Mouse (Mus musculus): ENCODE data around the gene Ptov1.

Gene Ptov1

GRCm38 (mm10) chr7:44857905-44858304, 11.7 kb downstream of the Ptov1 start:
- DNase-seq: no peak

GRCm38 (mm10) chr7:44857042-44857552, 12.5 kb downstream of the Ptov1 start, which contains the start of gene Pnkp:
TSS of gene Pnkp (plus strand) at chr7:44857139.
- peak; percentile 89 for DNase-seq

- no peak for DNase-seq
These were observed 13.2 kb downstream of the Ptov1 start for GRCm38 (mm10) chr7:44856265-44856916.

- no peak for DNase-seq
These were observed 14.6 kb downstream of the Ptov1 start for GRCm38 (mm10) chr7:44855036-44855435.

DNA sequence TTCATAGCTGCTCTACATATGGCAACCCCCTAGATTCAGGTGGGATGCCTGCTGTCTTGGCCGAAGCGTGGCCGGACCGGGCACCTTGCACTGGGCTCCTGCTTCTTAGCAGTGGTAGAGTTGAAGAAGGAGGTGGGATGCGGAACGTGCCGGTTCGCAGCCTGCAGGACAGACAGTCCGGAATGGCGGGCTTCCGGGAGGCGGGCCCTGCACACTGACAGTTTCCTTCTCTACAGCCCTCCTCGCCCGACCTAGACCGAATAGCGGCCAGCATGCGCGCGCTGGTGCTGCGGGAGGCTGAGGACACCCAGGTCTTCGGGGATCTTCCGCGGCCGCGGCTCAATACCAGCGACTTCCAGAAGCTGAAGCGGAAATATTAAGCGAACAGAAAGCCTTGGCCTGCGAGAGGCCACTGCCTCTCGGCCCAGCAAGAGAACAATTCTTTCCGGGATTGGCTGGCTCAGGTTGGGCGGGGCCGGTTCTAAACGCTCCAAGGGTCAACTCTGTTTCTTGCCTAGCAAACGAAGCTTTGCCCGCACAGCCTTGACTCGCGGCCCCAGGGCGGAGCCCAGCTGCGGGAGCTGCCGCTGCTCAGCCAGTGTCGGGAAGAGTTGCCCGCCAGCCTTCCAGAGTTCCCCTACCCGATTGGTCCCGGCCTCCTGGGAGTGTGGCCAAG, 15.1 kb downstream of the Ptov1 start:
- DNase-seq: peak; percentile 97

GRCm38 (mm10) chr7:44853596-44854355, 15.8 kb downstream of the Ptov1 start:
- no peak for DNase-seq

DNA sequence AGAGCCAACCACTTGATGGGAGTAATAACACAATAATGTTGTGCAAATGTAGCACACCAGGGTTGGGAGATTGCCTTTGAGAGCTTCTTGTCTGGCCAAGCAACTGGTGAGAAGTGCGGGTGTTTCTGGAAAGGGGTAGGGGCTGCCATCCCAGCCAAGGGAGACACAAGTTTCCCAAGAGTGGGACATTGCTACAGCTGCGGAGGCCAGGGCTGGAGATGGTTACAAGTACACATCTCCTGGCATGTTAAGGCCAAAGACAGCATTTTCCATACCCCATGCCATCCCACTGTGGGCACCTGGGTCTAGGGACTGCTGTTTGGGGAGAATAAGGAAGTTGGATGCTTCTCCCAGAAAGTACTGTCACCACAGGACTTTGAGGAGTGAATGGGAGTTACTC, 16.5 kb downstream of the Ptov1 start:
- DNase-seq: no peak

DNA sequence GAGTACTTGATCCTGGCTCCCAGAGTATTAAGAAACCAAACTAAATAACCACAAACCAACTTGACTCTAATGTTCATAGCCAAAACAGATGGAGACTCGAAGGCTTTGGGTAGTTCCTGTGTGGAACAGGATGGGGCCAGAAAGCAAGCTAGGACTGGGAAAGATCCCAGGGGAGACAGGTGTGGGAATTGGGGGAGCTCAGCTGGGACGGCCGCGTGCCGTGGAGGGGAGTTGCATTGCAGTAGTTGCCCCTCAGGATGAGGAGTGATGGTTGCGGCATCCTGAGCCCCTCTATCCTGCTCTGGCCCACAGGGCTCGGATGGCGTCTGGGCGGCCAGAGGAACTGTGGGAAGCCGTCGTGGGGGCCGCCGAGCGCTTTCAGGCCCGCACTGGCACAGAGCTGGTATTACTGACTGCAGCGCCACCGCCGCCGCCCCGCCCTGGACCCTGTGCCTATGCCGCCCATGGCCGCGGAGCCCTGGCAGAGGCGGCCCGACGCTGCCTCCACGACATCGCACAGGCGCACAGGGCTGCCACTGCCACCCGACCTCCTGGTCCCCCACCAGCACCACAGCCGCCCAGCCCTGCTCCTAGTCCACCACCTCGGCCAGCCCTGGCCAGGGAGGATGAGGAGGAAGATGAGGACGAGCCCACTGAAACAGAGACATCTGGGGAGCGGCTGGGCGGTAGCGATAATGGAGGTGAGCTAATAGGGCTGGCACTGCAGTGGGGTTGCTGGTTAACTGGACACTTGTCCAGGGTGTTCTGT, 17.1 kb downstream of the Ptov1 start:
- DNase-seq: no peak

DNA sequence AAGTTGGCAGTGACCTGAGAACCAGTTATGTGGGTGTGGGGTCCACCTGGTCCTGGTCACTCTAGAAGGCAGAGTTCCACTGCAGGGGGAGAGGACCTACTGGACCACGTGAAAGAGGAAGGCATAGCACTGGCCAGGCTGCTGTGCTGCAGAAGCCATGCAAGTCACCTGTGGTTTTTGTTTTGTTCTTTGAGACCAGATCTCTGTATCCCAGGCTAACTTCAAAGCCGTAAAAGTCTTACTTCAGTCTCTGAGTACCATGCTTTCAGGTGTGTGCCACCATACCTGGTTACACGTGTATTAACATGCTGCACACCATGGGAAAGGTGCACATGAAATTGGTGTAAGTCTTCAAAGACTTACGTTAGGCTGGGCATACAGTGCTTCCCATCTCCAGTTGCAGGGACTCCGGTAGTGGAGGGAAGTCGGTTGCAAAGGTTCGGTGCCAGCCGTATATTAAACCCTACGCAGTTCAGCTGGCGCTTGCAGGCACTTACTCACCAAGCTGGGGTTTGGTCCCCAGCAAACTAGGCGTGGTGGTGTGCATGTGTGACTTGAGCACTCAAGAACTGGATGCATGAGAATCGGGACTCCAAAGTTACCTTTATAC, 17.9 kb downstream of the Ptov1 start:
- no peak for DNase-seq

DNA sequence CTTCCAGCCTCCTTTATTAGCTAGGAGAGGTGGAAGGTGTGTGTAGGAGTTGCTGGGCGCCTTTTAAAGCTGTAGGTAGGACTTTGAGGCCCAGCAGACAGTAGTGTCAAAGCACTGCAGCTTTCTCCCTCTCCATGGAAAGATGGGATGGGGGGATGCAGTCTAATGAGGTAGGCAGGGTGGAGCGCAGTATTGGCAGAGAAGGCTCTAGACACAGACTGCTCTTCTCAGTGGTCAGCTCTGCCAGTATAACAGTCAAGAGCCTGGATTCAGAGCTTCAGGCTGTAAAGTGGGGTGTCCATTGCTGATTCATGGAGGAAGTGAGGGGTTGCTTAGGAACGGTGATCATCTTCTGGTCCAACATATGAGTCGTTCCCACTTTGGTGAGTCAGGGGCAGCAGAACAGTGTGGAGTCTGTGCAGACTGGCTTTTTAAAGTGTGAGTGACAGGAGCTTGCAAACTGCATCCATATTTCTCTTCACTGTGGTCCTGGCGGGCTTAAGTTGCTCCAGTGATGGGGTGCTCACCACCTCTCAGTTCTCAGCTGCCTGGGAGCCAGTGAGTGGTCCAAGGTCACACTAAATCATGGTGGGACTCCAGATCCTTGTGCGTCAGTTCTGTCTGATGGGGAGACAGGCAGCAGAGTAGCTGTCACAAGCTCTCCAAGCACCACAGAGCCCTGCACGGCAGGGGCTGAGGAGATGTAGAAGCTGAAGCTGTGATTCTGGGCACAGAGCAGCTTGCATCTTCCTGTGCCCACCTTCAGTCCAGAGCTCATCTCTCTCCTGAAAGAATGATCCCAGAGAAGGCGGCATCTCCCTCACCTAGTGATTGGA, 18.6 kb downstream of the Ptov1 start:
- DNase-seq: no peak

DNA sequence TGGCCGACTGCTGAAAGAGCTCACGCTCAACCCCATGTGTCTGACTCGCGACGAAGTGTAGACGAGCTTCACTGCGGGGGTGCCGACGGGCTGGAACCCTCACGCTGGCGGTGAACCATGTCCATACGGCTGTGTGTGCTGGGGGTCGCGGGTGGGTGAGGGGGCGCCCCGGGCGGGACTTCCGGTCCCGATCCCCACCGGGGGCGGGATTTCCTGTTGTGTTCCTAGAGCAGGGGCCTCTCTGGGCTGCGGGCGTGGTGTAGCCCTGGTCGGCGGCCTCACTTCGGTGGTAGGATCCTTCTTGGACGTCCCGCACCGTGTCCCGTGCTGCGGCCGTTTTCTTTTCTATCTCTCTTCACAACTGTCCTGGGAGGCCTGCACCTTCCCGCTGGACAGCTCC, 19.4 kb downstream of the Ptov1 start:
- peak; percentile 73 for DNase-seq

DNA sequence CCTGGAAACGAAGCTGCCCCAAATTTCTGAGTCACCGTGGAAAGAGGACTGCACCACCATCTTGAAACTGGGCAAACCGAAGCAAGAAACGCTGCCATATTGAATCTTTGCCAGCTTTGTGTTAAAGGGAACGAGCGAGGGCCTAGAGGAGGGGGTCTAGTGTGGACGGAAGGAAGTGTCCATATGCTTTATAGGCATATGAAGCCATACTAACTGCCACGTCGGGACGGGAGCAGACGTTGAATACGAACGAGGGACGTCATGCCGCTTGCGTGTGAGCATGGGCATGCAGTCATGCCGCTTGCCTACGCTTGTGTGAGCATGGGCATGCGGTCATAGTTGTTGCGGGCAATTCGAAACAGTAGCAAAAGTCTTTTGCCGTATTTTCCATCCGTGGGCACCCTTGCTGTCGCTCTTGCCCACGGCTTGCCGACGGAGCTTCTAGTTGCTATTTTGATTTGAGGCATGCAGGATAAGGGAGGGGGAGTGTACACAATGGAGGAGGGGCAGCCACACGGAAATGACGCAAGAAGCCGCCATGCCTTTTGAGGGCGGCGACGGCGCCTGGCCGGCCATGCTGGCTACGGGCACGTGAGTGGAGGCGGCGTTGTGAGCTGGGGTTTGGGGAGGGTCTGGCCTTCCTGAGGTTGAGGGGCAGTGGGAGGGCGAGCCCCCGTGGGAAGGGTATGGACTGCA, 20.0 kb downstream of the Ptov1 start:
- DNase-seq: peak; percentile 96

DNA sequence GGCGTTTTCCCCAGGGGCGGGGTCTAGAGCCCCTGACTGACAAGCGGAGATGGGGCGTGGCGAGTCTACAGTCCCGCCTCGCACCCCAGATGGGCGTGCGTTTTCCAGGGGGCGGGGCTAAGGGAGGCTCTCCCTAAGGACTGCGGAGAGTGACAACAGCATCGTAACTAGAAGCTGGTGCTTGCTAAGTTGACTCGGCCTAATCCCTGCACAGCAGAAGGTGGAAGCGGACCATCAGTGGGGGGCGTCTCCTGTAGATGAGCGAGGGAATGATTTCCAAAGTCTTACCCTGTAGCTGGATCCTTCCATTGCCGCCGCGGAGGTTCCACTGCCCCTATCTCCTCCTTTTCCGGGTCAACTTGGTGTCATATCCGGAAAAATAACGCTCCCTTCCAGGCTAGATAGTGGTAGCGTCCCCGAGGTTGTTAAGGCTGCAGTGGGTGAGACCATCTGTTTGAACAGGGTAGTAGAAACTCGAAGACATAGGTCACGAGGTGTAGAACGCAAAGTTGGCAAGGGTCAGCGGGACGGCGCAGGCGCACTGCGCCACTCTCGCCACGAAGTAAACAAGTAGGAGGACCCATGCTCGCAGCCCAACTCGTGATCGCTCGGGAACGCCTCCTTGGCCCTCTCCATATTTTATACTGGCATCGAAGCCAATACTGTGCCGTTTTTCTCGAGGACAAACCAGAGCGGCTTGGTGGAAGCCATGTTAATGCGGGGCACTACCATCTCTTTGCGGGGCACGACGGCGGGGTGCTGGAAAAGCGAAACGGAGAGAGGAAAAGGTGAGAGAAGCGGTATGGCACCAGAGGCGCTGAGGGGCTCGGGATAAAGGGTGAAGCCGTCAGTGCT, 20.8 kb downstream of the Ptov1 start, which contains the start of the genes Akt1s1 and Tbc1d17:
Gene Akt1s1, plus strand, starts transcription at position 431 of the 855 bp plus-strand sequence.
Gene Tbc1d17, minus strand, starts transcription at position 519 of the 855 bp plus-strand sequence.
- DNase-seq: peak; percentile 100

DNA sequence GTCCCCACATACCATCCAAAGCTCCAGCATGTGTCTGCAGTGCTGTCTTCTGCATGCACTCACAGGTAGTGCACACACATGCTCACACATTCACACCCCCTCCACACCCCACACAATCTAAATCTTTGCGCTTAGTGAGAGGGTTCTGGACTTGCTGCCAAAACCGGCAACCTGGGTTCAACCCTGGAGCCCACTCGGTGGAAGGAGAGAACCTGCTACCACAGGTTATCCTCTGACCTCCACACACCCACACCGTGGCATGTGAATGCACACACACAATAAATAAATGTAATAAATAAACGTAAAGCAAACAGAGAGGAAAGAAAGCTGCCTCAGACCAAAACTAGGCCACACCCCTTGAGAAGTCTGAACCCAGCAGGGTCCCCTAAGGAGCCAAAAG, 21.8 kb downstream of the Ptov1 start:
- DNase-seq: peak; percentile 38

DNA sequence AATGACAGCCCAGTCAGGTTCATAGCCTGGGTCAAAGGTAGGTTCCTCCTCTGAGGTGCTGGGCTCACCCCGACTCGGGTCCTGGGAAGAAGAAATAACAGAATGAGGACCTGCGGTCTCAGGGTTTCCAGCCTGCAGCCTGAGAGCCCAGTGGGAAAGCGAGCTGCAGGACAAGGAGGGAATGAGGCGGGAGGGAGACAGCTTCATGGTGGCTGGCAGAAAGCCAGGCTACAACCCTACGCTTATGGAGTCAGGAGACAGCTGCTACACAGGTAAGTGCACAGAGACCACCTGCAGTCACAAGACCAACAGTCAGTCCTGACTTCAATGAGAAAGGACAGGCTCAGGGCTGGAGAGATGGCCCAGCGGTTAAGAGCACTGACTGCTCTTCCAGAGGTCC, 22.8 kb downstream of the Ptov1 start:
- peak; percentile 32 for DNase-seq

- no peak for DNase-seq
These were observed 24.6 kb downstream of the Ptov1 start for GRCm38 (mm10) chr7:44845006-44845405.

DNA sequence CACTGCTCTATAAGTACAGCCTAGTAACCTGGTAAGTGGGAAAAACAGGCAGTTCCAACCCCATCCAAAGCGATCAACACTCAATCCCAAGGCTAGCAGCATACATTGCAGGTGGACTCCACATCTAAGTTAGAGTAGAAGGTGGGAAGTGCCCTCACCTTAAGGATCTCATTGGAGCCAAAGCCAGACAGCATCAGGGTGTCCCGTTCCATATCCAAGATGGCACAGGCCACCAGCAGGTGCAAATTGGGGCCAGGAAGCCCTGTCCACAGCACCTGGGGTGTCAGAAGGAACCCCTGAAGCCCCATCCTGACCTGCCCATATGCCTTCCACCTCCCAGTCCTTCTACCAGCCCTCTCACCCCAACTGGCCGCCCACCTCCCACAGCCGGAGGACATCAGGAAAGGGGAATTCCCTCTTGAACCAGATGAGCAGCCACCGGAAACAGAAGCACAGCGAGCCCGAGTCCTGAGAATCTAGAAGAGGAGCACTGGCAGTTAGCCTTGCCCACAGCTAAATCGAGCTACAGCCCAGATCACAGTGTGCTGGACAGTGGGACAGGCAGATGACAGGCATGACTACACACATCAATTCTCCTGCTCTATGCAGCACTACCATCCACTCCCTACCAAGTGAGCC, 27.6 kb downstream of the Ptov1 start:
- DNase-seq: no peak

- no peak for DNase-seq
These were observed 29.2 kb downstream of the Ptov1 start for GRCm38 (mm10) chr7:44840426-44840825.

Data from kidney, adult 9 months (tissue).